Mouse (Mus musculus): Measurements from ENCODE around the gene Krt16.
A peak's percentile ranks its signal among the peaks of the same experiment; 100 is the strongest.

Krt16 gene

GRCm38 (mm10) chr11:100248852-100249465, at the start of gene Krt16:
Gene Krt16 (minus strand): TSS chr11:100248902.
- no peak for DNase-seq

- DNase-seq, result no peak
Measured at GRCm38 (mm10) chr11:100297801-100298200, 49.1 kb upstream of the Krt16 start.

GRCm38 (mm10) chr11:100295308-100295707, 46.6 kb upstream of the Krt16 start:
- DNase-seq, result peak; percentile 90

- DNase-seq, result no peak
Measured at GRCm38 (mm10) chr11:100292884-100293283, 44.2 kb upstream of the Krt16 start.

- DNase-seq, result no peak
Measured at GRCm38 (mm10) chr11:100290235-100290634, 41.5 kb upstream of the Krt16 start.

- peak; percentile 77 for DNase-seq
Measured at GRCm38 (mm10) chr11:100288942-100289341, 40.2 kb upstream of the Krt16 start.

- peak; percentile 65 for DNase-seq
Measured at GRCm38 (mm10) chr11:100287024-100287423, 38.3 kb upstream of the Krt16 start.

- no peak for DNase-seq
Measured at GRCm38 (mm10) chr11:100284988-100285387, 36.3 kb upstream of the Krt16 start.

GRCm38 (mm10) chr11:100282549-100282948, 33.8 kb upstream of the Krt16 start:
- peak; percentile 91 for DNase-seq

- peak; percentile 93 for DNase-seq
Measured at GRCm38 (mm10) chr11:100281596-100282544, 33.2 kb upstream of the Krt16 start.

GRCm38 (mm10) chr11:100278759-100279158, 30.1 kb upstream of the Krt16 start:
- no peak for DNase-seq

GRCm38 (mm10) chr11:100277726-100278480, 29.2 kb upstream of the Krt16 start:
- no peak for DNase-seq

GRCm38 (mm10) chr11:100275466-100275865, 26.8 kb upstream of the Krt16 start:
- DNase-seq, result no peak

- DNase-seq, result no peak
Measured at GRCm38 (mm10) chr11:100274719-100275118, 26.0 kb upstream of the Krt16 start.

- DNase-seq, result no peak
Measured at GRCm38 (mm10) chr11:100271878-100272277, 23.2 kb upstream of the Krt16 start.

GRCm38 (mm10) chr11:100269821-100270332, 21.2 kb upstream of the Krt16 start, which contains the start of gene Krt42:
Gene Krt42 (minus strand): TSS chr11:100269871.
- no peak for DNase-seq

GRCm38 (mm10) chr11:100262058-100262980, 13.6 kb upstream of the Krt16 start:
- DNase-seq, result no peak

GRCm38 (mm10) chr11:100261235-100261605, 12.5 kb upstream of the Krt16 start:
- no peak for DNase-seq

GRCm38 (mm10) chr11:100260514-100261234, 12.0 kb upstream of the Krt16 start, which contains the start of gene Krt17:
Gene Krt17 (minus strand): TSS chr11:100261029.
- DNase-seq, result no peak

GRCm38 (mm10) chr11:100259079-100259478, 10.4 kb upstream of the Krt16 start:
- DNase-seq, result no peak

- DNase-seq, result no peak
Measured at GRCm38 (mm10) chr11:100257967-100258366, 9.3 kb upstream of the Krt16 start.

Data from lung, postnatal 14 days (tissue).